In the genomic region with DNA sequence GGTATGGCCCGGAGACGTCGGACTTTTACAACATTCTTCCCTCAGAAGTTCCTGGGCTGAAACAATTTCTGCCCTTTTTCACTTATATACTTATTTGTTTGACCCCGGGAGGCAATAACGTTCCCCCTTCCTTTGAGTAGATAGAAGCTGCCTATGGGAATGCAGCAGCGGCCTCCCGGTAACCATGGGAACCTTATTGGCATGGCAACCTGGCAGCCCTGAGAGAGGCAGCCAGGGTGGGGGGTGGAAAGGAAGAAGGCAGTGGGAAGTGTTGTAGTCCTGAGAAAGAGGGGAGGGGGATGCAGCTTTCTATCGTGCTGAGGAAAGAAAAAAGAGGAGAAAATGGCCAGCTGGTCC, we compare ENCODE assay signal across 8 mouse cellular contexts. TPM values are rescaled to one million over a fixed set of nuclear protein-coding genes. Genes with fewer than 3 reads are reported as not detected.
A peak's percentile ranks its signal among the peaks of the same experiment; 100 is the strongest.
DNase-seq lines count a peak whose midpoint lies in the region; ATAC-seq and TF ChIP-seq lines count a peak whose summit lies in the region.

A gene (plus strand): TSS at position 221 of the 357 bp plus-strand sequence.

- H3K9ac ChIP-seq in lung, embryonic 16.5 days (ENCODE audit: low read length) = 0 out of 2 replicates have a peak within 1 kb of the TSS, but pooled peaks have one; percentile 9

- H3K4me1 ChIP-seq in lung, embryonic 16.5 days (replicated peaks; ENCODE audit: control insufficient read depth, insufficient read depth, low read length) = peaks cover 6% of the 10 kb centered on the region
- H3K4me1 ChIP-seq in lung, adult 2 months (ENCODE audit: control insufficient read depth, insufficient read depth, low read length) = no peaks in the 10 kb centered on the region

- WGBS in lung, embryonic 16.5 days = 1% methylated on average over 8 of the region's 8 CpGs
- 5% methylated on average over 8 of the region's 8 CpGs for WGBS in lung, adult 2 months

- no peak for TF ChIP-seq CTCF in lung, adult 2 months (IDR thresholded peaks at IDR 0.05; ENCODE audit: insufficient read depth, low read length)

- DNase-seq in lung, adult 2 months = no peak
- DNase-seq in cerebellum, postnatal 4 days (ENCODE audit: low spot score in 2 of 2) = peak; percentile 61 to 88
- DNase-seq in heart, postnatal 4 days = peak; percentile 18
- peak; percentile 89 to 96 for DNase-seq in left cerebral cortex, postnatal 25 days (ENCODE audit: low spot score in 2 of 2)
- DNase-seq in right cerebral cortex, adult 18-20 months = peak; percentile 92
- DNase-seq in spleen, adult 12 weeks (ENCODE audit: low spot score) = no peak

- H3K9me3 ChIP-seq in lung, embryonic 16.5 days (ENCODE audit: control insufficient read depth, low read length) = no peaks in the 10 kb centered on the region

- intact Hi-C loops in left cerebral cortex, postnatal 25 days (cut with DNase I) = no loop called here

- no peaks in the 10 kb centered on the region for H3K36me3 ChIP-seq in lung, embryonic 16.5 days (ENCODE audit: control insufficient read depth, insufficient read depth, low read length)

- no peak within 1 kb of the TSS; the same call in 1 of the 2 replicates for H3K4me3 ChIP-seq in lung, embryonic 16.5 days (ENCODE audit: low read length)
- H3K4me3 ChIP-seq in lung, adult 2 months (replicated peaks; ENCODE audit: extremely low read depth, low read depth, low read length) = no peak within 1 kb of the TSS

- no peak within 1 kb of the TSS for H3K27ac ChIP-seq in lung, embryonic 16.5 days (ENCODE audit: low read length)

- peak; percentile 64; the same call in 1 of the 2 replicates for ATAC-seq in lung, embryonic 16.5 days (ENCODE audit: low read depth)
- ATAC-seq in monocyte, adult 5-6 weeks (replicated peaks; ENCODE audit: insufficient number of reproducible peaks, low FRiP score, low TSS enrichment, poor library complexity, severe bottlenecking) = no peak

- H3K4me2 ChIP-seq in lung, embryonic 16.5 days (ENCODE audit: low read depth, low read length) = peak within 1 kb of the TSS; percentile 31

- no peaks in the 10 kb centered on the region for H3K27me3 ChIP-seq in lung, embryonic 16.5 days (ENCODE audit: control insufficient read depth, insufficient read depth, low read depth, low read length)

- TF ChIP-seq POLR2A in lung, adult 2 months (IDR thresholded peaks at IDR 0.05; ENCODE audit: borderline replicate concordance, extremely low read depth, low read depth, low read length) = no peak

RNA-seq across cellular contexts. Expression of the gene that starts here (rescaled TPM):
- polyA plus RNA-seq in lung, embryonic 16.5 days (2015; fragmentation: Nextera tagmentation; extraction: Ambion mirVana) = 3.5 and 4.9 TPM in 2 replicates
- polyA plus RNA-seq in lung, adult 2 months (2012; rRNA removed) = 0.96 and 1.3 TPM in 2 replicates
- total RNA-seq in heart, postnatal 4 days (2021) = 1 to 10 TPM in 1 of 2 experiments, under 1 TPM in 1; 0.91 to 1.4 TPM
- 100 to 1,000 TPM; 286 to 301 TPM for total RNA-seq in left cerebral cortex, postnatal 25 days (2021)
- 2.0 TPM in 1 of 3 replicates, not detected in the others for total RNA-seq in monocyte, adult 5-6 weeks (2017)

Comparison
In these comparisons a context has a peak if more than half of its experiments do, and no peak if none do; other contexts are left out.
1. RNA of the gene that starts here (total RNA-seq): 286 to 301 TPM in left cerebral cortex, postnatal 25 days; 0.91 to 1.4 TPM in heart, postnatal 4 days and 2.0 TPM in monocyte, adult 5-6 weeks; every median in the first group is over 10 times any median in the second.
2. DNase-seq: peak in cerebellum, postnatal 4 days (2 of 2), heart, postnatal 4 days (single experiment), left cerebral cortex, postnatal 25 days (2 of 2) and right cerebral cortex, adult 18-20 months (single experiment); none in lung, adult 2 months (single experiment) and spleen, adult 12 weeks (single experiment).